ENCODE assay signal across 26 mouse cellular contexts in the genomic region with DNA sequence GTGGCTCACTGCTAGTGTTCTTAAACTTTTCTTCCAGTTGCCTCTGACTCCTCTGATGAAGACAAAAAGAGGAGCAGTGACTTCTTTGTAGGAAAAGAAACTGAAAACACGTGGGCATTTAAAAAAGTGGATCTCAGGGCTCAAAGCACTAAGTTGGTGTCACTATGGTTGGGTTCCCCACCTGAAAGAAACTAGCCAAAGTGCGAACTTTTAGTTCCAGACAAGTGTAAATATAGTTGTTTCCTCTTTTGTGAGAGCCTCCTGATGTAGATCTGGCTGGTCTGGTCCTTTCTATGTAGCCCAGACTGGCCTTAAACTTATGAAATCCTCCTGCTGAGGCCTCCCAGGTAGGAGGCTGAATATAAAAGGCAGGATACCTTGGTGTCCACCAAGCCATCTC.
"Had no signal": no experiment of that assay in that cellular context is flagged by ENCODE, and none has a peak within 500 bp of the region (broad histone marks: within the 10 kb centered on the region; RNA-seq: fewer than 3 reads in every experiment).

No protein-coding gene starts in this region.

- H3K36me3 ChIP-seq: heart, embryonic 10.5 days; heart, embryonic 12.5 days; hindbrain, embryonic 10.5 days; hindbrain, embryonic 12.5 days; intestine, embryonic 15.5 days; limb, embryonic 13.5 days; limb, embryonic 15.5 days; liver, embryonic 12.5 days had no signal

- H3K27me3 ChIP-seq: hindbrain, embryonic 12.5 days; intestine, embryonic 15.5 days; limb, embryonic 15.5 days had no signal

- ATAC-seq: hindbrain, embryonic 16.5 days; inflammation-experienced regulatory T-cells, adult 6 months; intestine, embryonic 15.5 days; intestine, postnatal 0 days; liver, embryonic 12.5 days had no signal

- H3K9me3 ChIP-seq: heart, embryonic 10.5 days; heart, embryonic 12.5 days; hindbrain, embryonic 10.5 days; hindbrain, embryonic 12.5 days; intestine, embryonic 15.5 days; limb, embryonic 13.5 days; limb, embryonic 15.5 days; liver, embryonic 12.5 days had no signal

- H3K4me1 ChIP-seq: heart, embryonic 10.5 days; heart, embryonic 12.5 days; hindbrain, embryonic 12.5 days; intestine, embryonic 15.5 days had no signal

- H3K4me3 ChIP-seq: heart, adult 2 months; heart, embryonic 10.5 days; heart, embryonic 12.5 days; hindbrain, embryonic 10.5 days; hindbrain, embryonic 12.5 days; intestine, embryonic 15.5 days; layer of hippocampus, adult 2 months; left cerebral cortex, adult 2 months; limb, embryonic 13.5 days; limb, embryonic 15.5 days; liver, embryonic 12.5 days had no signal

- H3K27ac ChIP-seq: heart, adult 2 months; heart, embryonic 10.5 days; hindbrain, embryonic 10.5 days; hindbrain, embryonic 12.5 days; hindbrain, embryonic 14.5 days; intestine, embryonic 15.5 days; layer of hippocampus, adult 2 months; left cerebral cortex, adult 2 months; limb, embryonic 13.5 days; limb, embryonic 15.5 days; liver, embryonic 12.5 days; liver, embryonic 14.5 days had no signal

- DNase-seq: gastrocnemius, postnatal 14 days; gastrocnemius, postnatal 36 days; heart, adult 11 months; heart, adult 2 months; heart, postnatal 10 days; heart, postnatal 4 days; kidney, adult 18-20 months; kidney, adult 8-10 months; kidney, postnatal 10 days; kidney, postnatal 25 days; kidney, postnatal 4 days had no signal
